Mouse (Mus musculus): Measurements from ENCODE around the gene Zmynd10.

DNA sequence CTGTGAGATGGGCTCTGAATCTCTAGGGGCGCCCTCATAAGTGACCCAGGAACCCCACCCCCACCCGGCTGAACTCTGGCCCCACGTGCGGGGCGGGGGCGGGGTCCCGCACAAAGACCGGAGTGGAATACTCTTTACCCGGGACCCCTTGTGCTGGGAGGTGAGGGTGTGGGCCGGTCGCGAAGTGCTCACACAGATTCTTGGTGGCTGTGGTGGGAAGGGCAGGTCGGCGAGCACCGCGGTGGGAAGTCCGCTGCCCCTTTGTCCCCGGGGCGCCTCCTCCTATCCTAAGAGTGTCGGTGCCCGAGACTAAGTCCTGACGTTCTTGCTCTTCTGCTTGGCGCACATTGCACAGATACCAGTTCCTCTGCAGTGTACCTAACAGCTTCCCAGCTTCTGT, 22.2 kb downstream of the Zmynd10 start:
- TF ChIP-seq POLR2A (IDR thresholded peaks at IDR 0.05; ENCODE audit: extremely low read depth, insufficient read depth, low read length) = no peak
- no peak for TF ChIP-seq CTCF (IDR thresholded peaks at IDR 0.05; ENCODE audit: low read depth, low read length)
